Mouse (Mus musculus): ENCODE data around the gene Pld1. TPM values are rescaled to one million over a fixed set of nuclear protein-coding genes. Genes with fewer than 3 reads are reported as not detected.

Gene Pld1
- polyA plus RNA-seq, 1 experiment: 0.95 TPM

- WGBS: 87% methylated on average over 4 of the region's 4 CpGs
Measured at GRCm38 (mm10) chr3:28008369-28008768, 69.9 kb downstream of the Pld1 start.

DNA sequence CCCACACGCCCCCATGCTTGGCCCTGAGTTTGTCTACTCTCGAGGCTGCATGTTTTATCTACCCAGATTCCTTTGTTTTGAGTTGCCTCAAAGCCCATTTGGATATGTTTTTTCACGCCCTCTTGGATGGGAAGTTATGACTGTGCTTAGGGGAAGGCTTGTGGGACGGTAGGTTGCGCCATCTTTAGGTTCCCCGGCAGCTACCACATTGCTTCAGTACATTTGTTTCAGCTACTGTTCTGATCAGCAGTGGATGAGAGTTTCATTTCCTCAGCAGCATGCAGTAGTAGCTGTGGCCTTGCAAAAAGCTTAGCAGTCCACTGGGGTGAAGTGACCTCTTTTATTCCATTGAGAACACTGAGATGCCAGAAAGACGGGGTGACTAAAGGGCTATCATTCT lies 73.7 kb downstream of the Pld1 start:
- no peak overlapping the region for H3K27ac ChIP-seq (ENCODE audit: insufficient read depth, low read length)
- WGBS: 75% methylated on average over 7 of the region's 7 CpGs
- no peaks in the 10 kb centered on the region for H3K27me3 ChIP-seq (ENCODE audit: control insufficient read depth, insufficient read depth, low read length)
- TF ChIP-seq CTCF (IDR thresholded peaks at IDR 0.05; ENCODE audit: extremely low read depth, insufficient read depth, insufficient read length, insufficient replicate concordance) (no peak), POLR2A (IDR thresholded peaks at IDR 0.05; ENCODE audit: low read depth, low read length) (no peak)
- H3K4me3 ChIP-seq (ENCODE audit: extremely low read depth, insufficient read depth, insufficient read length): no peak overlapping the region
- no peak for DNase-seq (ENCODE audit: low read depth in 1 of 2, low spot score in 2 of 2)
- H3K4me1 ChIP-seq (ENCODE audit: control insufficient read depth, insufficient read depth, insufficient read length): no peaks in the 10 kb centered on the region
- H3K36me3 ChIP-seq (ENCODE audit: control insufficient read depth, insufficient read depth, low read length): no peaks in the 10 kb centered on the region

More at GRCm38 (mm10) chr3:28008369-28008768, 69.9 kb downstream of the Pld1 start:
- TF ChIP-seq CTCF (IDR thresholded peaks at IDR 0.05; ENCODE audit: extremely low read depth, insufficient read depth, insufficient read length, insufficient replicate concordance) (no peak), POLR2A (IDR thresholded peaks at IDR 0.05; ENCODE audit: low read depth, low read length) (no peak)
- no peak for DNase-seq (ENCODE audit: low read depth in 1 of 2, low spot score in 2 of 2)
- no peaks in the 10 kb centered on the region for H3K4me1 ChIP-seq (ENCODE audit: control insufficient read depth, insufficient read depth, insufficient read length)
- no peak overlapping the region for H3K4me3 ChIP-seq (ENCODE audit: extremely low read depth, insufficient read depth, insufficient read length)
- no peaks in the 10 kb centered on the region for H3K27me3 ChIP-seq (ENCODE audit: control insufficient read depth, insufficient read depth, low read length)
- no peak overlapping the region for H3K27ac ChIP-seq (ENCODE audit: insufficient read depth, low read length)
- H3K36me3 ChIP-seq (ENCODE audit: control insufficient read depth, insufficient read depth, low read length): no peaks in the 10 kb centered on the region

- Histone ChIP-seq H3K27me3 (ENCODE audit: control insufficient read depth, insufficient read depth, low read length) (no peaks in the 10 kb centered on the region), H3K4me3 (ENCODE audit: extremely low read depth, insufficient read depth, insufficient read length) (no peak overlapping the region), H3K27ac (ENCODE audit: insufficient read depth, low read length) (no peak overlapping the region), H3K36me3 (ENCODE audit: control insufficient read depth, insufficient read depth, low read length) (no peaks in the 10 kb centered on the region), H3K4me1 (ENCODE audit: control insufficient read depth, insufficient read depth, insufficient read length) (no peaks in the 10 kb centered on the region)
- DNase-seq (ENCODE audit: low read depth in 1 of 2, low spot score in 2 of 2): no peak
- no peak for TF ChIP-seq CTCF (IDR thresholded peaks at IDR 0.05; ENCODE audit: extremely low read depth, insufficient read depth, insufficient read length, insufficient replicate concordance)
- WGBS: 86% methylated on average over 6 of the region's 6 CpGs
Measured at GRCm38 (mm10) chr3:28013441-28013840, 74.9 kb downstream of the Pld1 start.

GRCm38 (mm10) chr3:28017002-28017401 lies 78.5 kb downstream of the Pld1 start:
- 94% methylated on average over 2 of the region's 2 CpGs for WGBS
- no peak for DNase-seq (ENCODE audit: low read depth in 1 of 2, low spot score in 2 of 2)
- H3K4me1 ChIP-seq (ENCODE audit: control insufficient read depth, insufficient read depth, insufficient read length): no peaks in the 10 kb centered on the region
- no peak overlapping the region for H3K27ac ChIP-seq (ENCODE audit: insufficient read depth, low read length)
- no peak overlapping the region for H3K4me3 ChIP-seq (ENCODE audit: extremely low read depth, insufficient read depth, insufficient read length)
- TF ChIP-seq POLR2A (IDR thresholded peaks at IDR 0.05; ENCODE audit: low read depth, low read length) (no peak), CTCF (IDR thresholded peaks at IDR 0.05; ENCODE audit: extremely low read depth, insufficient read depth, insufficient read length, insufficient replicate concordance) (no peak)
- H3K27me3 ChIP-seq (ENCODE audit: control insufficient read depth, insufficient read depth, low read length): no peaks in the 10 kb centered on the region
- H3K36me3 ChIP-seq (ENCODE audit: control insufficient read depth, insufficient read depth, low read length): no peaks in the 10 kb centered on the region

DNA sequence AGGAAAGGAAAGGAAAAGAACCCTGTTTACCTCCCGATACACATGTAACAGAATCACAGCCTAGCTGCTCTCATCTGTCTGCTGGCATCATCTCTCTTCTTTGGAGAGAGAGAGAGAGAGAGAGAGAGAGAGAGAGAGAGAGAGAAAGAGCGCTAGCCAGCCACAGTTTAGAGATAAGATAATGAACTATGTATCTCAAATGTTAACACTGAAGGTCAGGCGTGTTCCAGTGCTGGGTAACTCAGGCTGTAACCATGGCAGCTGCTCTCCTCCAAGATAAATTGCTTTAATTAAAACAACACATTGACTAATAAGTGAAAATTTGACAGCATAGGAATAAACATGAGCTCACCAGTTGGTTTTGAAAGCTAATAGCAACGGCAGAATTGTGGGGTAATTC lies 81.2 kb downstream of the Pld1 start:
- H3K4me1 ChIP-seq (ENCODE audit: control insufficient read depth, insufficient read depth, insufficient read length): no peaks in the 10 kb centered on the region
- WGBS: 83% methylated on average over 4 of the region's 4 CpGs
- no peak overlapping the region for H3K27ac ChIP-seq (ENCODE audit: insufficient read depth, low read length)
- TF ChIP-seq CTCF (IDR thresholded peaks at IDR 0.05; ENCODE audit: extremely low read depth, insufficient read depth, insufficient read length, insufficient replicate concordance): no peak
- no peak for TF ChIP-seq POLR2A (IDR thresholded peaks at IDR 0.05; ENCODE audit: low read depth, low read length)
- H3K36me3 ChIP-seq (ENCODE audit: control insufficient read depth, insufficient read depth, low read length): no peaks in the 10 kb centered on the region
- no peak for DNase-seq (ENCODE audit: low read depth in 1 of 2, low spot score in 2 of 2)
- H3K4me3 ChIP-seq (ENCODE audit: extremely low read depth, insufficient read depth, insufficient read length): no peak overlapping the region
- H3K27me3 ChIP-seq (ENCODE audit: control insufficient read depth, insufficient read depth, low read length): no peaks in the 10 kb centered on the region

GRCm38 (mm10) chr3:28020404-28020803 lies 81.9 kb downstream of the Pld1 start:
- Histone ChIP-seq H3K4me3 (ENCODE audit: extremely low read depth, insufficient read depth, insufficient read length) (no peak overlapping the region), H3K27me3 (ENCODE audit: control insufficient read depth, insufficient read depth, low read length) (no peaks in the 10 kb centered on the region), H3K4me1 (ENCODE audit: control insufficient read depth, insufficient read depth, insufficient read length) (no peaks in the 10 kb centered on the region), H3K36me3 (ENCODE audit: control insufficient read depth, insufficient read depth, low read length) (no peaks in the 10 kb centered on the region), H3K27ac (ENCODE audit: insufficient read depth, low read length) (no peak overlapping the region)
- DNase-seq (ENCODE audit: low read depth in 1 of 2, low spot score in 2 of 2): no peak
- whole genome bisulfite sequencing: 94% methylated on average over 2 of the region's 2 CpGs
- TF ChIP-seq CTCF (IDR thresholded peaks at IDR 0.05; ENCODE audit: extremely low read depth, insufficient read depth, insufficient read length, insufficient replicate concordance): no peak
- no peak for TF ChIP-seq POLR2A (IDR thresholded peaks at IDR 0.05; ENCODE audit: low read depth, low read length)

- Histone ChIP-seq H3K4me3 (ENCODE audit: extremely low read depth, insufficient read depth, insufficient read length) (no peak overlapping the region), H3K36me3 (ENCODE audit: control insufficient read depth, insufficient read depth, low read length) (no peaks in the 10 kb centered on the region), H3K27ac (ENCODE audit: insufficient read depth, low read length) (no peak overlapping the region), H3K27me3 (ENCODE audit: control insufficient read depth, insufficient read depth, low read length) (no peaks in the 10 kb centered on the region), H3K4me1 (ENCODE audit: control insufficient read depth, insufficient read depth, insufficient read length) (no peaks in the 10 kb centered on the region)
- no peak for TF ChIP-seq POLR2A (IDR thresholded peaks at IDR 0.05; ENCODE audit: low read depth, low read length)
- TF ChIP-seq CTCF (IDR thresholded peaks at IDR 0.05; ENCODE audit: extremely low read depth, insufficient read depth, insufficient read length, insufficient replicate concordance): no peak
- DNase-seq (ENCODE audit: low read depth in 1 of 2, low spot score in 2 of 2): no peak
- 87% methylated on average over 5 of the region's 5 CpGs for WGBS
Measured at GRCm38 (mm10) chr3:28022191-28022590, 83.7 kb downstream of the Pld1 start.
